Mouse (Mus musculus) forebrain, embryonic 15.5 days (tissue): ENCODE measurements around the gene Hmgn1. TPM values are rescaled to one million over a fixed set of nuclear protein-coding genes. Genes with fewer than 3 reads are reported as not detected.
"Not testable (repeated sequence)": the region's sequence is repeated elsewhere in the genome, so short reads cannot be mapped to it uniquely, and the experiment has no call there.

Experiments
- ATAC-seq: fragments of 200-750 bp; cut with Nextera tagmentation; replicated peaks from 2 replicates; pipeline ENCODE4 v1.8.0; 2017; ENCODE audit warnings: mild to moderate bottlenecking, moderate TSS enrichment, moderate library complexity
- H3K27ac ChIP-seq: fragments of 300-500 bp; sonication (generic); replicated peaks from 2 replicates; pipeline ENCODE4 v1.5.1; 2015; ENCODE audit warnings: mild to moderate bottlenecking, inconsistent platforms
- H3K27me3 ChIP-seq: fragments of 300-500 bp; sonication (generic); 2 replicates; pipeline ENCODE4 v1.6.1; 2015; ENCODE audit warnings: inconsistent platforms
- H3K36me3 ChIP-seq: fragments of 300-500 bp; sonication (generic); 2 replicates; pipeline ENCODE4 v1.6.1; 2015; ENCODE audit warnings: mild to moderate bottlenecking, inconsistent platforms
- H3K4me1 ChIP-seq: fragments of 300-500 bp; sonication (generic); 2 replicates; pipeline ENCODE4 v1.6.1; 2015; ENCODE audit warnings: inconsistent platforms
- H3K4me2 ChIP-seq: fragments of 300-500 bp; sonication (generic); replicated peaks from 2 replicates; pipeline ENCODE4 v1.6.1; 2015; ENCODE audit warnings: mild to moderate bottlenecking, inconsistent platforms
- H3K4me3 ChIP-seq: fragments of 300-500 bp; sonication (generic); 2 replicates; pipeline ENCODE4 v1.5.1; 2015; ENCODE audit warnings: mild to moderate bottlenecking, inconsistent platforms
- H3K9ac ChIP-seq: fragments of 300-500 bp; sonication (generic); replicated peaks from 2 replicates; pipeline ENCODE4 v1.6.1; 2015; ENCODE audit warnings: mild to moderate bottlenecking, inconsistent platforms
- H3K9me3 ChIP-seq: fragments of 300-500 bp; sonication (generic); 2 replicates; pipeline ENCODE4 v1.6.1; 2016; ENCODE audit warnings: inconsistent platforms
- WGBS: fragments of 180-500 bp; shearing (Covaris S2); methylation state at CpG from one replicate; pipeline ENCODE4 v1.1.7; 2015; ENCODE audit warnings: mixed read lengths; 5-methylcytosine and 5-hydroxymethylcytosine counted together
- polyA plus RNA-seq: library from polyadenylated mRNA; unstranded; fragments of >200 nt; fragmentation: Nextera tagmentation; extraction: Ambion mirVana; gene quantifications from 2 replicates; pipeline ENCODE4 v1.2.1, GENCODE M21; 2015

Gene Hmgn1
- polyA plus RNA-seq, 1 experiment from 2014 or later: 563 TPM

DNA sequence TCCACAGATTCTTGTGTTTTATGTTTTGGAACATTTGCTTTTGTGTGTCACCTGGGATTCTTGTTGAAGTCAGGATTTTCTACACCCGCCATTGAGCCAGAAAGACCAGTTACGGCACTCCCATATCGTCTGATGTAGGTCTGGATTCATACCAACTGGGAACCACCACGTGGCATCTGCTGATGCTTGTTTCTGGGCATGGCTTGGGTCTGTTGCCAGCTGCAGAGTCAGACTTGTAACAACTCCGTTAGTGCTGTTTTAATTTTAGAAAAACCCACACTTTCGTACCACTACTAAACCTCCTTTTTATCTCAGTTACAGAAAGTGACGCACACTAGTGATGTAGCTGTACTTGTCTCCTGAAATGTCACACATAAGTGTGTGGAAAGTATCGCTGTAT, 28.5 kb upstream of the Hmgn1 start:
- H3K4me3 ChIP-seq: no peak overlapping the region
- H3K27me3 ChIP-seq: no peaks in the 10 kb centered on the region
- 73% methylated on average over 8 of the region's 8 CpGs for WGBS
- H3K4me1 ChIP-seq: peaks cover 26% of the 10 kb centered on the region
- no peak overlapping the region for H3K9ac ChIP-seq
- no peak overlapping the region for H3K4me2 ChIP-seq
- H3K36me3 ChIP-seq: peaks cover 26% of the 10 kb centered on the region; the same call in 1 of the 2 replicates
- no peak overlapping the region for H3K27ac ChIP-seq
- H3K9me3 ChIP-seq: no peaks in the 10 kb centered on the region
- ATAC-seq: no peak

DNA sequence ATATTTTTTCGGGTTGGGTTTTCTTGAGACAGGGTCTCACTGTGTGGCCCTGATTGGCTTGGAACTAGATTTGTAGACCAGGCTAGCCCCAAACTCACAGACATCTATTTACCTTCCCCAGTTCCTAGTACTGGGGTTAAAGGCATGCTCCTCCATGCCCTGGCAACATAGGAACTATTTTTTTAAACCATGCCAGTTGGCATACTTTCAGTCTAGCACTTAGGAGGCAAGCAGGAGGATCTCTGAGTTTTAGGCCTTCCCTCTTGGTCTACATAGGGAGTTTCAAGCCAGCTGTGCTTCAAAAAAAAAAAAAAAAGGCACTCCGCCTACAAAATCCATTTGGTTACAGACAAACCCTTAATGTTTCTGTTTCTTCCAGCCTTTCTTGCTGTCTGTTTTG, 26.9 kb upstream of the Hmgn1 start:
- no peaks in the 10 kb centered on the region for H3K27me3 ChIP-seq
- peaks cover 26% of the 10 kb centered on the region; the same call in 1 of the 2 replicates for H3K36me3 ChIP-seq
- ATAC-seq: no peak
- no peak overlapping the region for H3K9ac ChIP-seq
- H3K9me3 ChIP-seq: no peaks in the 10 kb centered on the region
- H3K27ac ChIP-seq: no peak overlapping the region
- H3K4me3 ChIP-seq: no peak overlapping the region
- no peak overlapping the region for H3K4me2 ChIP-seq
- peaks cover 23% of the 10 kb centered on the region for H3K4me1 ChIP-seq
- 97% methylated on average over 2 of the region's 2 CpGs for WGBS

DNA sequence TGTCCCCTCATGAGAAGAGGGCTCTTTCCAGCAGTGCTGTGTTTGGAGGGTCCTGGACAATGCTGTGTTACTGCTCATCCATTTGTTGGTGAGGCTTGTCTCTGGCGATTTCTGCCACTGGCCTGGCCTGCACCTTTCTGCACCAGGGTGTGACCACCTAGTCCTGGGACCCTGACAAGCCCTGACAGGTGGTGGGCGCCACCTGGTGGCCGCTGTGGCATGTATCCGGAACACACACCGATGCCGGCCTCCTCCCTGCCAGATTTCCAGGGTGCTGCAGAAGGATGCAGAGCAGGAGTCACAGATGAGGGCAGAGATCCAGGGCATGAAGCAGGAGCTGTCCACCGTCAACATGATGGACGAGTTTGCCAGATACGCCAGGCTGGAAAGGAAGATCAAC, 24.0 kb upstream of the Hmgn1 start:
- no peaks in the 10 kb centered on the region for H3K27me3 ChIP-seq
- no peak overlapping the region for H3K4me3 ChIP-seq
- ATAC-seq: 0 out of 2 replicates have a peak, but pooled peaks have one; percentile 42
- no peak overlapping the region for H3K4me2 ChIP-seq
- H3K4me1 ChIP-seq: peaks cover 25% of the 10 kb centered on the region
- no peak overlapping the region for H3K27ac ChIP-seq
- 22% methylated on average over 9 of the region's 9 CpGs for WGBS
- no peak overlapping the region for H3K9ac ChIP-seq
- H3K36me3 ChIP-seq: peaks cover 26% of the 10 kb centered on the region; the same call in 1 of the 2 replicates
- no peaks in the 10 kb centered on the region for H3K9me3 ChIP-seq

DNA sequence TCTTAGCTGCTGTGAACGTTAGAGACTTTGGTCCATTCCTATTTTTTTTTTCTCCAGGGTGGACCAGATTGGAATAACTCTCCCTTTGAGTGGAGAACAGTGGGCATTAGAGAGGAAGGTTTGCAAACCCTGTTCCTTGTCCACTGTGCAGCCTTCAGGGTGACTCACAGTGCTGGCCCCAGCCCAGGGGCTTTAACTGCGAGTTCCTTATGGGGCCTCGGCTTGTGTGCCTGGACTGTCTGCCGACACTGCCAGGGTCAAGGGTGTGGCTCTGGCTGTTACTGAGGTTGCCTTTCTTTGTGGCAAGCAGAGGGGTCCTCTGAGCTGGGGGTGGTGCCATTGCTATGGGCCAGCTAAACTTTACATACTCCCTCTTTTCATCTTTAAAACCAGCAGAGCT, 23.5 kb upstream of the Hmgn1 start:
- no peak for ATAC-seq
- Histone ChIP-seq H3K4me2 (no peak overlapping the region), H3K36me3 (peaks cover 24% of the 10 kb centered on the region; the same call in 1 of the 2 replicates), H3K27ac (no peak overlapping the region), H3K4me1 (peaks cover 31% of the 10 kb centered on the region), H3K27me3 (no peaks in the 10 kb centered on the region), H3K4me3 (no peak overlapping the region), H3K9me3 (no peaks in the 10 kb centered on the region), H3K9ac (no peak overlapping the region)
- 74% methylated on average over 4 of the region's 4 CpGs for WGBS

DNA sequence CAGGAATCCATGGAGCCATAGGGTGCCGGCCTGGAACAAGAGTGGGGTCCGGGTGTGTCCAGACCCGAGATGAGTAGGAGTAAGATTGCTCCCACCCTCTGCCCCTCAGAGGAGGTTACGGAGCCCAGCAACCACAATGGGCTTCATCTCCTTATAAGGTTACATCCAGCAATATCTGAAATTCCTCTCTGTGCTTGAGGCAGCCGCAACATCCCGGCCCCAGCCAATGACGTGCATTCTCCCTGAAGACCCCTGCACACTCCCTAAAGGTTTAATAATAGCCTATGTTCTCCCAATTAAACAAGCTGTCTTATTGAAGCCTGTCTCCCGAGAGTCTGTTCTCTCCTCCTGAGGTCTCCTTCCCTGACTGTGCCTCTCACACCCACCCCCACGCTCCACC, 21.8 kb upstream of the Hmgn1 start:
- 77% methylated on average over 9 of the region's 9 CpGs for WGBS
- ATAC-seq: no peak
- Histone ChIP-seq H3K4me3 (no peak overlapping the region), H3K27ac (no peak overlapping the region), H3K27me3 (no peaks in the 10 kb centered on the region), H3K4me1 (peaks cover 34% of the 10 kb centered on the region), H3K9ac (no peak overlapping the region), H3K4me2 (no peak overlapping the region), H3K9me3 (no peaks in the 10 kb centered on the region), H3K36me3 (peaks cover 19% of the 10 kb centered on the region; the same call in 1 of the 2 replicates)

DNA sequence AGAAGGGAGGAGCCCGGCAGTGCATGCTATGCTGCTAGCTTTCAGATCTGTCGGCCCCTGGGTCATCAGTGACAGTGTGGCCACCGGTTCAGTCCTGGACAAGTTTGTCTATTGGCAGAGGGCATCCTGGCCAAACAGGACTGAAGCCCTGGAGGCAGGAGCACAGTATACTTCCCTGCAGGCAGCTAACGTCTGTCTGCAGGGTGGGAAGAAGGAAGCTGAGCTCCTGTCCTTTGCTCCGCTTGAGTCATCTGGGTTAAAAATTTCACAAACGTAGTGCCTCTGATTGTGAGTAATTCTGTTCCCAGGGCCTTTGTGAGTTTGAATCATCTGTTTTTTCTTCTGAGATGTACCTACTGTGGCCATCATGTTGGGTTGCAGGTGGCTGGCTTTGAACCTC, 21.3 kb upstream of the Hmgn1 start:
- ATAC-seq: no peak
- H3K36me3 ChIP-seq: peaks cover 14% of the 10 kb centered on the region; the same call in 1 of the 2 replicates
- H3K9me3 ChIP-seq: no peaks in the 10 kb centered on the region
- H3K9ac ChIP-seq: no peak overlapping the region
- whole genome bisulfite sequencing: 82% methylated on average over 6 of the region's 6 CpGs
- no peak overlapping the region for H3K4me3 ChIP-seq
- H3K27ac ChIP-seq: no peak overlapping the region
- H3K4me2 ChIP-seq: no peak overlapping the region
- H3K4me1 ChIP-seq: peaks cover 34% of the 10 kb centered on the region
- no peaks in the 10 kb centered on the region for H3K27me3 ChIP-seq

DNA sequence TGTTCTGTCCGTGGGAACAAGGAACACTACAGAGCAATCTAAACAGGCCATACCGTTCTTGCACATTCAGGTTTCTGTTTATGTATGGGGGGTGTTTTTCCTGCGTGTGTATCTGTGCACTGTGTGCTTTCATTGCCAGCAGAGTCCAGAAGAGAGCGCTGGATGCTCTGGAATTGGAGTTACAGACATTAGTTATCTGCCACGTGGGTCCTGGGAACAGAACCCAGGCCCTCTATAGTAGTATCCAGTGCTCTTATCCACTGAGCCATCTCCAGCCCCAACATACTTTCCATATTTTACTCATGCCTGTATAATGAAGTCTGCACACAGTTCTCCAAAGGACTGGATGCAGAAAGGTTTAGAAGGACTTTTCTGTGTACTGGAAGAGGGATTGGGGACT, 18.3 kb upstream of the Hmgn1 start:
- ATAC-seq: no peak; the same call in 1 of the 2 replicates
- H3K4me2 ChIP-seq: peak overlapping the region; percentile 75
- peak overlapping the region; percentile 80 for H3K27ac ChIP-seq
- H3K9me3 ChIP-seq: no peaks in the 10 kb centered on the region
- peak overlapping the region; percentile 81 for H3K9ac ChIP-seq
- under 1% methylated on average over 5 of the region's 5 CpGs for WGBS
- peaks cover 30% of the 10 kb centered on the region for H3K4me1 ChIP-seq
- peak overlapping the region; percentile 97 for H3K4me3 ChIP-seq
- no peaks in the 10 kb centered on the region for H3K36me3 ChIP-seq
- no peaks in the 10 kb centered on the region for H3K27me3 ChIP-seq

DNA sequence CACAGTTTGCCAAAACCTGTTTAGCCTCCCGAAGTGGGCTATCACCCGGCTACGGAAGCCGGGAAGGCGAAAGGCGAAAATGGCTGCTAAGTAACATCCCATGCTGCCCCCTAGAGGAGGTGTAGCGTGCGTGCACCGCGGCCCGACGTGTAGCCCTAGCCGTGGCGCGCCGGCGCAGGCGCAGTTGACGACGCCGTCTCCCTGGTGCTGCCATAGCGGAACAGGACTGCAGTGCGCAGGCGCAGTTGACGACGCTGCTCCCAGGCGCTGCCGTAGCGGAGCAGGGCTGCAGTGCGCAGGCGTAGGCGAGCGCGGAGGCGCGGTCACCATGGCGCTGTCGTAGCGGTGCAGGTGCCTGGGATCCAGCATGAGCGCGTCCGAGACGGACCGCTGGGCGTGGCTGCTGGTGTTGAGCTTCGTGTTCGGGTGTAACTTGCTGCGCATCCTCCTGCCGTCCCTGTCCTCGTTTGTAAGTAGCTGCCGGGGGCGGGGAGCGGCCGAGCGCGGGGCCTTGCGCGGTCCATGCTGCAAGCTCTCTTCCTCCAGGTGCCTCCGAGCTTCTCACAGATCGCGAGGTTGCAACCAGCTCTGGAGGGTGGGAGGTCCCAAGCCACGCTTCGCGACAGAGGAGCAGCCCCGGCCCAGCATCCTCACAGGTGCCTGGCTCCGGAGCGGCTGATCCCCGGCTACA, 17.7 kb upstream of the Hmgn1 start, which contains the start of gene Wrb:
Gene Wrb (plus strand): TSS at position 298 of the 691 bp plus-strand sequence.
- under 1% methylated on average over 68 of the region's 68 CpGs for WGBS
- no peaks in the 10 kb centered on the region for H3K9me3 ChIP-seq
- peak within 1 kb of the TSS; percentile 81 for H3K9ac ChIP-seq
- peak; percentile 98 for ATAC-seq
- peaks cover 30% of the 10 kb centered on the region for H3K4me1 ChIP-seq
- peak within 1 kb of the TSS; percentile 97 for H3K4me3 ChIP-seq
- H3K27me3 ChIP-seq: no peaks in the 10 kb centered on the region
- H3K27ac ChIP-seq: peak within 1 kb of the TSS; percentile 80
- no peaks in the 10 kb centered on the region for H3K36me3 ChIP-seq
- peak within 1 kb of the TSS; percentile 75 for H3K4me2 ChIP-seq

DNA sequence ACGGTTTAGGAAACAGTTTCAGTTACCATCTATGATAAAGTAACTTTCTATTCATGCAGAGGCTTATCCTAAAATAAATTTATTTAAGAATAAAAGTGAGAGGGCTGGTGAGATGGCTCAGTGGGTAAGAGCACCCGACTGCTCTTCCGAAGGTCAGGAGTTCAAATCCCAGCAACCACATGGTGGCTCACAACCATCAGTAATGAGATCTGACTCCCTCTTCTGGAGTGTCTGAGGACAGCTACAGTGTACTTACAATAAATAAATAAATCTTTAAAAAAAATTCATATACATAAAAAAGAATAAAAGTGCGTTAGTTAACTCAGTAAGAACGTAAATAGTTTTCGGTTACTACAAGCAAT, 17.2 kb upstream of the Hmgn1 start:
- not testable (repeated sequence) for H3K9ac ChIP-seq, H3K27me3 ChIP-seq, H3K36me3 ChIP-seq, H3K9me3 ChIP-seq, H3K27ac ChIP-seq
- H3K4me2 ChIP-seq: peak overlapping the region; percentile 17; the same call in 1 of the 2 replicates
- peaks cover 30% of the 10 kb centered on the region for H3K4me1 ChIP-seq
- peak; percentile 36 for ATAC-seq
- peak overlapping the region; percentile 97 for H3K4me3 ChIP-seq
- WGBS: 29% methylated on average over 6 of the region's 6 CpGs

DNA sequence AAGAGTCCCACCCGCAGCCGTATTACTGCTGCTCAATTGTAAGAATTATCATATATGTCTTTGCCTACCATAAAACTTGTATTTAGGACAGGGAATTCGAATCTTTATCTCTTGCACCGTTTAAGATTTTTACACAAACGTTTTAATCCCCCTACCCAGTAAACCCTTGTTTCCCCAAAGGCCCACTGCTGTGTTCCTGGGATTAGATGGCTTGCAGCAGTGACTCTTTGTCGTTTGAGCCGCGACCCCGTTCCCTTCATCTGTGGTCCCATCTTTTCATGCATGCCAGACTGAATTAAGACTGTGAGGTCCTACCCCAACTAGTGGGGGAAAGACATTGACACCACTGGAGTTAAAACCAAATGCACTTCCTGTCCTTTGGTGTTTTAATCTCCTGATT, 937 bp upstream of the Hmgn1 start:
- no peak for ATAC-seq
- peak overlapping the region; percentile 86 for H3K9ac ChIP-seq
- H3K4me3 ChIP-seq: peak overlapping the region; percentile 96
- H3K4me1 ChIP-seq: peaks cover 38% of the 10 kb centered on the region
- WGBS: 0% methylated on average over 9 of the region's 9 CpGs
- peak overlapping the region; percentile 58 for H3K4me2 ChIP-seq
- no peaks in the 10 kb centered on the region for H3K27me3 ChIP-seq
- peak overlapping the region; percentile 99 for H3K27ac ChIP-seq
- no peaks in the 10 kb centered on the region for H3K9me3 ChIP-seq
- peaks cover 22% of the 10 kb centered on the region for H3K36me3 ChIP-seq

DNA sequence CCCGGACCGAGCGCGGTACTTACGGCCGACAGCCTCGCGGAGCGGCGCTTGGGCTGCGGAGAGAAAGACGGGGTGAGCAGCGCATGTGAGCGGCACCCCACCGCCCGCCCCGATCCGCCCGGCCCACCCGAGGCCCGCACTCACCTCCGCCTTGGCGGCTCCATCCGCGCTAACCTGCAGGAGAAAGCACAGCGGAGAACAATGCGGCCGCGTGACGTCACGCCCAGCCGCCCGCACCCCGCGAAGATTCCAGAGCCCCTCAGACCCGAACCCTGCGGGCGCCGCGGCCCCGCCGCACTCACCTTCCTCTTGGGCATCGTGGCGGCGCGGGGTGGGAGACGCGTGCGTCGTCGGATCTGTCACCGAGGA, 257 bp downstream of the Hmgn1 start:
- Histone ChIP-seq H3K4me1 (peaks cover 38% of the 10 kb centered on the region), H3K4me2 (peak overlapping the region; percentile 58), H3K9me3 (no peaks in the 10 kb centered on the region), H3K27ac (peak overlapping the region; percentile 99), H3K36me3 (peaks cover 33% of the 10 kb centered on the region), H3K9ac (peak overlapping the region; percentile 86), H3K27me3 (no peaks in the 10 kb centered on the region), H3K4me3 (peak overlapping the region; percentile 96)
- ATAC-seq: peak; percentile 78
- under 1% methylated on average over 50 of the region's 52 CpGs for WGBS

DNA sequence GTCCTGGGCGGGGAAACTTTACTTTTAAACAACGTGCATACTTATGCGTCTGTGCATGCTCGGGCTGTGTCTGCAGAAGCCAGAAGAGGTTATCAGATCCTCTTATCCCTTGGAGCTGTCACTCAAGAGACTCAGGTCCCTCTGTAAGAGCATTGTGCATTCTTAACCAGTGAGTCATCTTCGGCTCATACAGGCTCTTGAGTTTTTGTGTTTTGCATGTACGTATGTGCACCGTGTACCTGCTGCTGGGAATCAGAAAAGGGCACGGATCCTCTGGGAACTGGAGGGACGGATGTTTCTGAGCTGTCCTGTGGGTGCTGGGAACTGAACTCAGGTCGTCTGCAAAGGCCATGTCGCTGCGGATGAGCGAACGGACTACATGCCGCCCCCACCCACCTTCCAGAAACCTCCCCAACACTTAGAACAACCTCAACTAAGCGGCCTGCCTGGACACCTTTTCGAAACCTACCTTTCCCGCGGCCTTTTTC, 801 bp downstream of the Hmgn1 start:
- peak overlapping the region; percentile 99 for H3K27ac ChIP-seq
- H3K4me2 ChIP-seq: peak overlapping the region; percentile 58
- peak overlapping the region; percentile 96 for H3K4me3 ChIP-seq
- no peaks in the 10 kb centered on the region for H3K9me3 ChIP-seq
- H3K27me3 ChIP-seq: no peaks in the 10 kb centered on the region
- 5% methylated on average over 19 of the region's 19 CpGs for WGBS
- no peak for ATAC-seq
- H3K36me3 ChIP-seq: peaks cover 36% of the 10 kb centered on the region
- peaks cover 38% of the 10 kb centered on the region for H3K4me1 ChIP-seq
- H3K9ac ChIP-seq: peak overlapping the region; percentile 86
